Mouse (Mus musculus): ENCODE results near the gene Flad1. TPM values are rescaled to one million over a fixed set of nuclear protein-coding genes. Genes with fewer than 3 reads are reported as not detected.

The Flad1 gene
- total RNA-seq, 2 experiments from 2014 or later, result 31.6 to 36.0 TPM

- no peak for DNase-seq (ENCODE audit: low spot score in 2 of 2)
Measured at GRCm38 (mm10) chr3:89356029-89356428, 55.6 kb downstream of the Flad1 start.

GRCm38 (mm10) chr3:89355512-89355902 is 56.2 kb downstream of the Flad1 start:
- no peak for DNase-seq (ENCODE audit: low spot score in 2 of 2)

DNA sequence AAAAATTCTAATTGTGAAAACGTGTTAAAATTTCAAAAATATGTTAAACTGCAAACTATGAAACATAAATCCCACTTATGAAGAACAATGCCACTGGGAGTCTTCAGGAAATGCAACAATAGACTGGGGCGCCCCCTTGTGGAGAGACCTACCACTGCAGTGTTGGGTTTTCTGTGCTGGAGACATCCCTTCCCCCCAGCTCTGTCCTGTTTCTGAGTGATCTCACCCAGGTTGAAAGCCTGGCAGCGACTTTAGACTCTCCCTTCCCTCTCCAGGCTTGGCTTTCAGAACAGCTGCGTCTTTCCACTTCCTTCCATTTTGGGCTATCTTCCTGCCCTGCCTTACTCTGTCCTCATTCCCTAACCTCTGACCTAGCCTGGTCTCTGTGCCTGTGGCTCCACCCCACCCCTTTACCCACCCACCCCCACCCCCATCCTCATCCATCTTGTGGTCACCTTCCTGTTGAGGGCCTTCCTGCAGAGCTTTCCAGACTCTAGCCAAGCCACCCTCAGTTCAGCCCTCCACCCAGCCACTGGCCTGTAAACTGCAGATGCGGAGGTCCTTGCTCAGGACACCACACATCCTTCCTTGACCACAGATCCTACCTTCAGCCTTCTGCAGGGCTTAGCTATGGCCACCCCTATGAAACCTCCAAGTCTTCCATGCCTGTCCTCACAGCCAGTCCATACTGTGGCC is 56.7 kb downstream of the Flad1 start:
- peak; percentile 86 to 93 for DNase-seq (ENCODE audit: low spot score in 2 of 2)

DNA sequence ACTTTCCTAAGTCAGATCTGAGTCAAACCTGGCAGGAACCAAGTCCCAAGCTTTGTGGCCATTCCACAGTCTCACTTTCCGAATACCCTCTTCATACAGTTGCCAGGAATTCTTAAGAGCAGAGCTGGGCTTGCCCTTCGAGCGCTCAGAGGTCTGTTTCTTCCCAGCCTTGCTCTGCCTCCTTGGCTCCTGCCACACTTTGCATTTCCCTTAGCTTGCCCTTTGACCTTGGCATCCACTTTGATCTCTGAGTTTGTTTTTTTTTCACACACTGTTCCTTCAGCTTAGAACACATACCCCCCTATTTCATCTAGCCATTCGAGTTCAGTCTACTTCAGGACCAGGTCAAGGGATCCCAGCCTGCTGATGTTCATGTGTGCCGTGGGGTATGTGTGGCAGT is 60.4 kb downstream of the Flad1 start:
- DNase-seq (ENCODE audit: low spot score in 2 of 2), result no peak

Other genes starting within 250 kb of the Flad1 start
- 10 to 100 TPM; 40.9 to 45.0 TPM for gene Clk2, start 247.1 kb downstream of the Flad1 start, total RNA-seq (2021)
- 10 to 100 TPM; 63.2 to 63.7 TPM for gene Scamp3, start 234.4 kb downstream of the Flad1 start, total RNA-seq (2021)
- gene Fam189b, start 228.7 kb downstream of the Flad1 start, total RNA-seq (2021), result 10 to 100 TPM; 48.1 to 58.5 TPM
- gene Gba, start 208.9 kb downstream of the Flad1 start, total RNA-seq (2021), result 10 to 100 TPM; 61.5 to 64.9 TPM
- 10 to 100 TPM; 16.0 to 19.4 TPM for gene Thbs3, start 196.7 kb downstream of the Flad1 start, total RNA-seq (2021)
- 10 to 100 TPM; 83.2 to 97.1 TPM for gene Mtx1, start 184.8 kb downstream of the Flad1 start, total RNA-seq (2021)
- gene Muc1, start 182.8 kb downstream of the Flad1 start, total RNA-seq (2021), result under 1 TPM; 0.45 to 0.63 TPM
- 10 to 100 TPM; 66.0 to 67.7 TPM for gene Krtcap2, start 165.9 kb downstream of the Flad1 start, total RNA-seq (2021)
- gene Trim46, start 165.6 kb downstream of the Flad1 start, total RNA-seq (2021), result 10 to 100 TPM; 76.1 to 77.1 TPM
- 10 to 100 TPM; 56.5 to 56.6 TPM for gene Dpm3, start 152.5 kb downstream of the Flad1 start, total RNA-seq (2021)
- gene Slc50a1, start 141.3 kb downstream of the Flad1 start, total RNA-seq (2021), result 10 to 100 TPM; 35.2 to 35.8 TPM
- gene Efna1, start 130.7 kb downstream of the Flad1 start, total RNA-seq (2021), result 1 to 10 TPM; 5.9 to 8.3 TPM
- 10 to 100 TPM; 58.3 to 60.8 TPM for gene Efna3, start 88.9 kb downstream of the Flad1 start, total RNA-seq (2021)
- under 1 TPM in 1 of 2 experiments, not detected in 1; 0.28 TPM for gene Efna4, start 73.8 kb downstream of the Flad1 start, total RNA-seq (2021)
- gene Adam15, start 61.9 kb downstream of the Flad1 start, total RNA-seq (2021), result 100 to 1,000 TPM in 1 of 2 experiments, 10 to 100 TPM in 1; 99.8 to 102 TPM
- gene Dcst2, start 49.9 kb downstream of the Flad1 start, total RNA-seq (2021), result under 1 TPM; 0.19 to 0.42 TPM
- gene Dcst1, start 46.6 kb downstream of the Flad1 start, total RNA-seq (2021), result not detected
- gene Zbtb7b, start 17.1 kb downstream of the Flad1 start, total RNA-seq (2021), result 10 to 100 TPM; 13.6 to 15.5 TPM
- gene Lenep, start 9.1 kb downstream of the Flad1 start, total RNA-seq (2021), result 1 to 10 TPM; 3.8 to 6.4 TPM
- gene Cks1b, start 6.5 kb upstream of the Flad1 start, total RNA-seq (2021), result 1 to 10 TPM; 2.2 to 2.7 TPM
- gene Shc1, start 6.6 kb upstream of the Flad1 start, total RNA-seq (2021), result 10 to 100 TPM; 15.0 to 15.6 TPM
- 10 to 100 TPM; 57.2 to 66.1 TPM for gene Pygo2, start 18.3 kb upstream of the Flad1 start, total RNA-seq (2021)
- 10 to 100 TPM; 33.9 to 34.4 TPM for gene Pbxip1, start 24.8 kb upstream of the Flad1 start, total RNA-seq (2021)
- 10 to 100 TPM; 37.8 to 38.3 TPM for gene Pmvk, start 42.7 kb upstream of the Flad1 start, total RNA-seq (2021)
- 10 to 100 TPM; 20.4 to 26.9 TPM for gene Kcnn3, start 108.3 kb upstream of the Flad1 start, total RNA-seq (2021)